Mouse (Mus musculus) spleen, postnatal 14 days (tissue): ENCODE data around the gene BC035044.
"Not testable (repeated sequence)": the region's sequence is repeated elsewhere in the genome, so short reads cannot be mapped to it uniquely, and the experiment has no call there.

Experiments used
- DNase-seq, 2 experiments: peaks; one replicate each; pipeline ENCODE4 v3.0.0; 2021 to 2022; ENCODE audit warnings: low spot score in 2 of 2

The BC035044 gene

GRCm38 (mm10) chr6:128835571-128835970, 55.4 kb downstream of the BC035044 start:
- no peak for DNase-seq

GRCm38 (mm10) chr6:128833046-128833445, 57.9 kb downstream of the BC035044 start:
- no peak for DNase-seq

DNA sequence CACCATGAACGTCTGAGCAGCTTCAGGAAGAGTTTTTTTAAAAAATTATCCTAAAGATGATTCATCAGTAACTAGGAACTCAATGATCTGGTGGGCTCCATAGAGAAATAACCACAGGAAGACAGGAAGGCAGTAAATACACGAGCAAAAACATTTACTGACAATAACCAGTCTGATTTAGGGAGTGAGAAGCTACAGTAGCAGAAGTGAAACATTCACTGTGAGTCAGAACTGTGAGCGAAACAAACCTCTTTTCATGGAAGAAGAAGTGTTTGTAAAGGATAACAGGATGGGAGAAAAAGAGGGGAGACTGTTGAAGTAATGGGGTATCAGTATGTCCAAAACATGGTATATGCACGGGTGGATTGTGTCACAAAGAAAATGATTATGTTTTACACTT, 61.1 kb downstream of the BC035044 start:
- no peak for DNase-seq

DNA sequence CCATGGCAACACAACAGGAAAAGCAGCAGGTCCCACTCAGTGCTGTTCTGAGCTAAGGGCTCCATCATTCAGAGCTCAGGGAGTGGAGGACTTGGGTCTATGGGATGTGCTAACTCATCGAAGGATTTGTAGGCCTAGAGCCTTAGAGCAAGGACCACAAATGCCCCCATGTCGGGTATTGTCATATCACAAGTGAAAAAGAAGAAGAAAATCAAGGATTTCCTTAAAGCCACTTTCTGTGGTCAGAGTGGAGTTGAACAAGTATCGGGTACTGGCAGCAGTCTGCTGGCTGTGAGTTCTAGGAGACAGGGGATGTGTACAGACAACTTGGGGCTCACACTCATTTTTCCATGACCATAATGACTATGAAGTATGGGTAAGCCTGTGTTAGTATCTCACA, 64.1 kb downstream of the BC035044 start:
- DNase-seq, result no peak

DNA sequence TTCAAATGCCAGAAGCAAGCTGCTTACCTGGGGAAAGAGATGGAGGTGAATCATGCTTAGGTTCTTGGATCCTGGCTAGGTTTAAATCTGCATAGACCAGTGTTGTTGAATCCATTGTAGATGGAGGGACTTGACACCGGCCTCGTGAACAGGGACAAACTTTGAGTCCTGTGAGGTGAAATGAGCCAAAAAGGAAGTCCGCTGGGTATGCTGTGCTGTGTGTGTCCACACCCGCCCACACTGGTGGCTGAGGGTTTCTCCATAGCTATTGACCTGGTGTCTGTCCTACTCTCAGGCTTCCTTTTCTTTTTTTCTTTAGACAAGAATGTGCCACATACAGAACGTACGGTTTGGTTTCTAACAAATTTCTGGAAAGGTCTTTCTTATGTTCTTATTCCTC, 64.8 kb downstream of the BC035044 start, which contains the start of the genes Gm44511 and Klrb1b:
Gene Gm44511 (minus strand): TSS at position 184 of the 400 bp plus-strand sequence.
Gene Klrb1b (minus strand): TSS at position 200 of the 400 bp plus-strand sequence.
- DNase-seq, result no peak

GRCm38 (mm10) chr6:128818083-128818802, 72.7 kb downstream of the BC035044 start:
- DNase-seq, result no peak

- DNase-seq, result no peak
Measured at GRCm38 (mm10) chr6:128808532-128808931, 82.4 kb downstream of the BC035044 start.

DNA sequence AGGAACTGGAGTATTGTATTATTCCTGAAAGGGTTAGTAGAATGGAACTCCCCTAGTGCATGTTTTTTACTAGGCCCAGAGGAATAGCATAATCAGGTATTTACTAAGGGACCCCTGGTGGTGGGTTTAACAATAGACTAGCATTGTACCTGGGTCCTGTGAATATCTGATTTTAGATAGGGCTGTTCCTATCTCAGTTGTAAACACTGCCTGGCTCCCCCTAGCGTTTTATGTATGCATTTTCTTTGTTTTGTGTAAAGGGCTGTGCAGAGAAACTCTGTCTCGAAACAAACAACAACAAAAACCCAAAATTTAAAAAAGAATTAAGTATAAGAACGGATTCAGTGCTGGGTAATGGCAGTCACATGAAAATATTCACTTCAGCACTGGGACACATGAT, 83.9 kb downstream of the BC035044 start:
- DNase-seq, result no peak

- peak; percentile 25 to 47 for DNase-seq
Measured at GRCm38 (mm10) chr6:128804823-128805640, 85.9 kb downstream of the BC035044 start.

GRCm38 (mm10) chr6:128802999-128803857, 87.7 kb downstream of the BC035044 start:
- peak; percentile 75 to 86 for DNase-seq

GRCm38 (mm10) chr6:128802557-128802956, 88.4 kb downstream of the BC035044 start:
- DNase-seq, result no peak

GRCm38 (mm10) chr6:128800696-128801095, 90.2 kb downstream of the BC035044 start:
- DNase-seq, result not testable (repeated sequence)

- no peak for DNase-seq
Measured at GRCm38 (mm10) chr6:128799896-128800270, 91.0 kb downstream of the BC035044 start.

DNA sequence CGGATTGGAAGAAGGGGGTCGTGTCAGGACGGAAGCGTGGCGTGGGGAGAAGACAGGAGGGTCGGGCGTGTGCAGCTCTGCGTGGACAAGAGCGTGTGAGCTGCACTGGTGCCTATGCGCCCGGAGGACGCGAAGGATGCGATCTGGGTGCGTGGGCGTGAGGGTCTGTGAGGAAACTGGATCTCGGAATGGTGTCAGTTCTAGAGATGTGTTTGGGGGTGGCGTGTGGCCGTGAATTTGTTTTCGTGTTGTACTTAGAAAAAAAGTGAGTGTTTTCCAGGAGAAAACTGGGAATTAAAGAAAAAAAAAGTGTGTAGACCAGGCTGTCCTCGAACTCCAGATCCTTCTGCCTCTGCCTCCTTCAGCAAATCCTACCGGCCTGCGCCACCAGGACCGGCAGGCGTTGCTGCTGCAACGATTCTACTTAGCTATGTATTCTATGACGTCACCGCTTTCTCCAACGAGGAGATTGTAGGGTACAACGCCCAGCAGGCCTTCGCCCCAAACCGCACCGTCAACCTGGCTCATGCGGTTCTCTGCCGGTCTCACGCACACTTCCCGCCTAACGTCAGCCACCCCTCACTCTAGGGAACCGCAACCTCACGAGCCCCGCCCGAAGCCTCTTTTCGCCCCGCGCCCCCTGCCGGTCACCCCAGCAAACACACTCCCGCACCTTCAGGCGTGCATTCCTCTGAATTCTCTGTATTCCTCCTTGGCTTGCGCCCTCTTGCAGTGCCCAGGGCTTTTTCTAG, 91.6 kb downstream of the BC035044 start:
- peak; percentile 65 to 74 for DNase-seq
